Mouse (Mus musculus): ENCODE measurements around the gene Olfr533. TPM values are rescaled to one million over a fixed set of nuclear protein-coding genes. Genes with fewer than 3 reads are reported as not detected.
"Not testable (repeated sequence)": the region's sequence is repeated elsewhere in the genome, so short reads cannot be mapped to it uniquely, and the experiment has no call there.

The Olfr533 gene
- not detected in 2 replicates for polyA plus RNA-seq (2016; fragmentation: Nextera tagmentation; extraction: Ambion mirVana)

- H3K4me3 ChIP-seq; H3K27me3 ChIP-seq (replicated peaks); H3K9ac ChIP-seq; H3K9me3 ChIP-seq (replicated peaks); ATAC-seq; H3K27ac ChIP-seq; H3K4me2 ChIP-seq; H3K4me1 ChIP-seq; H3K36me3 ChIP-seq: not testable (repeated sequence)
- WGBS (ENCODE audit: insufficient replicate concordance) = no CpG with 5 or more reads among the region's 1 CpGs
Measured at GRCm38 (mm10) chr7:140463070-140463469, at the start of gene Olfr533. Olfr533 (plus strand) TSS chr7:140463370.

DNA sequence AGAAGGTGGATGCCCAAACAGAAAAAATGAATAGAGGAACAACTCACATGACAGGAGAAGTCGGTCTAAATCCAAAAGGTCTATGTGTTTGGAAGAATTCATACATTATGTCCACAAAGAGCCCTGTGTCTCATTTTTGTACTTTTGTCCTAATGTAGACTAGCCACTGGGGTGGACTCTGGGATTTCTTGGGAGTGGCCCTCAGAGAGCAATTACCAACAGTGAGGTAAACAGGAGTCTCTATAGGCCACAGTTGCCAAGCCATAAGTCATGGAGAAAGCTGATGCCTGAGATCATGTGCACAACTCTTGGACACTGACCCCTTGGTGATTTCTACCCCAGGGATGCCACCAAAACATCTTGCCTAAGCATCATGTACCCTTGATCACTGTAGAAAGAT lies 41.6 kb upstream of the Olfr533 start, which contains the start of gene Olfr532:
Olfr532 (minus strand) TSS at position 101 of the 400 bp plus-strand sequence.
- Histone ChIP-seq H3K4me1 (no peaks in the 10 kb centered on the region), H3K9ac (no peak within 1 kb of the TSS), H3K4me2 (no peak within 1 kb of the TSS), H3K36me3 (no peaks in the 10 kb centered on the region), H3K27me3 (replicated peaks) (no peaks in the 10 kb centered on the region), H3K4me3 (no peak within 1 kb of the TSS), H3K27ac (no peak within 1 kb of the TSS), H3K9me3 (replicated peaks) (no peaks in the 10 kb centered on the region)
- WGBS (ENCODE audit: insufficient replicate concordance) = 53% methylated on average over 1 of the region's 1 CpGs
- no peak for ATAC-seq

GRCm38 (mm10) chr7:140443141-140443540 lies 20.0 kb upstream of the Olfr533 start:
- no peak overlapping the region for H3K27ac ChIP-seq
- no peak overlapping the region for H3K9ac ChIP-seq
- H3K4me1 ChIP-seq = no peaks in the 10 kb centered on the region
- no peak for ATAC-seq
- H3K9me3 ChIP-seq (replicated peaks) = no peaks in the 10 kb centered on the region
- 58% methylated on average over 1 of the region's 1 CpGs for WGBS (ENCODE audit: insufficient replicate concordance)
- no peaks in the 10 kb centered on the region for H3K27me3 ChIP-seq (replicated peaks)
- no peak overlapping the region for H3K4me3 ChIP-seq
- H3K4me2 ChIP-seq = no peak overlapping the region
- H3K36me3 ChIP-seq = no peaks in the 10 kb centered on the region

DNA sequence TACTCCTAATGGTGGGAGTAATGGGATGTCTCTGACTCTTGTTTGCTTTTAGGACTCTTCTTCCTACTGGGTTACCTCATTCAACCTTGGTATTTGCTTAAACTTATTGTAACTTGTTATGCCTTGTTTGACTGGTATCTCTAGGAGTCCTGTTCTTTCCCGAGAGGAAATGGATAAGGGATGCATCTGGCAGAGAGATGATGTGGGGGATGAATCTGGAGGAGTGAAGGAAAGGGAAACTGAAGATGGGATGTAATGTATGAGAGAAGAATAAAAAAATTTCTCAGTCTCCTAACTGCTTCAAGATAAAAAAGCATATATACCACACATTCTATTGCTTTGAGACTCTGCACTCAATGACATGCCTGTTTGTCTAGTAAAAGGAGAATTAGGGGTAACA lies 14.7 kb downstream of the Olfr533 start:
- H3K4me3 ChIP-seq = no peak overlapping the region
- no peaks in the 10 kb centered on the region for H3K36me3 ChIP-seq
- WGBS (ENCODE audit: insufficient replicate concordance) = 37% methylated on average over 1 of the region's 1 CpGs
- no peaks in the 10 kb centered on the region for H3K27me3 ChIP-seq (replicated peaks)
- 0 out of 2 replicates have a peak, but pooled peaks cover 5% of the 10 kb centered on the region for H3K9me3 ChIP-seq (replicated peaks)
- H3K4me1 ChIP-seq = no peaks in the 10 kb centered on the region
- no peak overlapping the region for H3K27ac ChIP-seq
- H3K4me2 ChIP-seq = no peak overlapping the region
- ATAC-seq = no peak
- H3K9ac ChIP-seq = no peak overlapping the region

- 69% methylated on average over 1 of the region's 1 CpGs for WGBS (ENCODE audit: insufficient replicate concordance)
Measured at GRCm38 (mm10) chr7:140478733-140479132, 15.6 kb downstream of the Olfr533 start.

GRCm38 (mm10) chr7:140483916-140484315 lies 20.7 kb downstream of the Olfr533 start, which contains the start of gene Olfr535:
Olfr535 (plus strand) TSS chr7:140484216.
- H3K4me2 ChIP-seq = no peak within 1 kb of the TSS
- no peaks in the 10 kb centered on the region for H3K27me3 ChIP-seq (replicated peaks)
- no peak for ATAC-seq
- no peaks in the 10 kb centered on the region for H3K9me3 ChIP-seq (replicated peaks)
- no peak within 1 kb of the TSS for H3K4me3 ChIP-seq
- no peaks in the 10 kb centered on the region for H3K4me1 ChIP-seq
- no peak within 1 kb of the TSS for H3K9ac ChIP-seq
- WGBS (ENCODE audit: insufficient replicate concordance) = 61% methylated on average over 1 of the region's 1 CpGs
- no peaks in the 10 kb centered on the region for H3K36me3 ChIP-seq
- H3K27ac ChIP-seq = no peak within 1 kb of the TSS

More at GRCm38 (mm10) chr7:140478733-140479132, 15.6 kb downstream of the Olfr533 start:
- Histone ChIP-seq H3K4me1 (no peaks in the 10 kb centered on the region), H3K27ac (no peak overlapping the region), H3K4me2 (no peak overlapping the region), H3K36me3 (no peaks in the 10 kb centered on the region), H3K4me3 (no peak overlapping the region), H3K9ac (no peak overlapping the region), H3K27me3 (replicated peaks) (no peaks in the 10 kb centered on the region), H3K9me3 (replicated peaks) (0 out of 2 replicates have a peak, but pooled peaks cover 5% of the 10 kb centered on the region)
- no peak for ATAC-seq

DNA sequence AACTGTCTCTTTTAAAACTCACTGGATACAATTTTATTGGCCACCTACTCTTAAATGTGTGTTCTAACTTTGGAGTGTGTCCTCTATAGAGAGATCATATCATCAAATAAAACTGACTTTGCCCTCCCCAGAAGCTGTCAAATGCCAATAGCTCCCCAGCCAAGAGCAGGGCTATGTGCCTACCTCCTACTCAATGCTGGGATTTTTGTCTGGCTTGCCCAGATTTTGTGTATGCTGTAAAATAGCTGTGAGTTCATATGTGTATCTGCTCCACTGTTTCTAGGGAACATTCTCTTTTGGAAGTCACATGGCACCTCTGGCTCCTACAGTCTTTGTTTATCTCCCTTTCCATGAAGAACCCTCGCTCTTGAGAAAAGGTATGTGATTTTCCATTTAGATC lies 25.8 kb downstream of the Olfr533 start:
- Histone ChIP-seq H3K4me3 (no peak overlapping the region), H3K4me1 (no peaks in the 10 kb centered on the region), H3K36me3 (no peaks in the 10 kb centered on the region), H3K9ac (no peak overlapping the region), H3K27me3 (replicated peaks) (no peaks in the 10 kb centered on the region), H3K27ac (no peak overlapping the region), H3K9me3 (replicated peaks) (no peaks in the 10 kb centered on the region), H3K4me2 (no peak overlapping the region)
- no peak for ATAC-seq
- 63% methylated on average over 1 of the region's 1 CpGs for WGBS (ENCODE audit: insufficient replicate concordance)

DNA sequence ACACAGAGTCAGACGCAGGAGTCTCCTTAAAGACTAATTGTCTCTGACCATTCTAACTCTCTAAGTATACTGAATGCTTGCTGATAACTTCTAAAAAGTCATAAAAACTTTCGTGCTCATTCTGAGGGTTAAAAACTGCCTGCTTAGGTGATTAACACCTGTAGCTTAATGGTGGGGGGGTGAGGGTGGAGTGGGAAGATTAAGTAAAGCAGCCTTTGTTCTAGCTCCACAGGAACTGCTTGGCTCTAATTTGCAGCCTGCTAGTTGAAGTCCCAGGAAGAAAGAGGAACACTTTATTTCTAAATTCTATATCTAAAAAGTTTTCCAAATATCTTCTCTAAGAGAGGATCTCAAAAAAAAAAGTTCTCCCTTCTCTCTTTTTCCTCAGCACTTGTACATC lies 31.1 kb downstream of the Olfr533 start:
- Histone ChIP-seq H3K27ac (no peak overlapping the region), H3K4me2 (no peak overlapping the region), H3K9ac (no peak overlapping the region), H3K4me3 (no peak overlapping the region), H3K4me1 (no peaks in the 10 kb centered on the region), H3K36me3 (no peaks in the 10 kb centered on the region), H3K9me3 (replicated peaks) (no peaks in the 10 kb centered on the region), H3K27me3 (replicated peaks) (no peaks in the 10 kb centered on the region)
- no peak for ATAC-seq
- WGBS (ENCODE audit: insufficient replicate concordance) = 34% methylated on average over 2 of the region's 2 CpGs

- H3K27ac ChIP-seq = no peak overlapping the region
Measured at GRCm38 (mm10) chr7:140494702-140495101, 31.5 kb downstream of the Olfr533 start.

DNA sequence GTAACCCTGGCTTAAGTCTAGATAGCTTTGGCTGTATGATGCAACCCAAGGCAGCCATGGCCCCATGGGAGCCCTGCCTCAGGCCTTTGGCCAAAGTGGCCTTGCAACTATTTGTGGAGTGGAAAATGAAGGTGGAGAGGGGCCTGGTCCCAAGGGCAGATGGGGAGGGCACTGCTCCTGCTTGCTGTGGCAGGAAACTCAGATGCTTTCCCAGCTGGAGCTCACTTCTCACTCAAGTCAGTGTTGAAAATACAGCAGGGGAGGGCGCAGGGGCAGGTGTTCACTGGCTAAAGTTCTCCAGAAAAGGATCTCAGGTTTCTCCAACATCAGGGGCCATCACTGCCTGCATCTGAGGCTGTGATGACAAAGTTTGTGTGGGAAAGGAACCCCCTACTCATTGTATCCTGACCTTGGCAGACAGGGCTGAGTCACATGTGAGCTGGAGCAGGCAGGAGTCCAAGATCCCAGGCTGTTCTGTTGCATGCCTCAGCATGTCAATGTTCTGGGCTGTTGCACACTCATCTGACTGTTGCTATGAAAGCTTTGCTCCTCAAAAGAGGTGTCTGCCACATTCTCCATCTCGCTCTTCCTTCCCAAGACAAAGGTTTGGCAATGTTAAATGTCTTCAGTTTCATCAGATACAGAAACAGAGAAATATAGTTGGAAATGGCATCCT lies 44.3 kb downstream of the Olfr533 start, which contains the start of gene Olfr536:
Olfr536 (minus strand) TSS at position 51 of the 676 bp plus-strand sequence.
- not testable (repeated sequence) for H3K4me1 ChIP-seq; H3K27ac ChIP-seq; H3K36me3 ChIP-seq; H3K27me3 ChIP-seq (replicated peaks); ATAC-seq; H3K4me2 ChIP-seq; H3K9ac ChIP-seq; H3K4me3 ChIP-seq; H3K9me3 ChIP-seq (replicated peaks)
- 32% methylated on average over 2 of the region's 2 CpGs for WGBS (ENCODE audit: insufficient replicate concordance)

More at GRCm38 (mm10) chr7:140494702-140495101, 31.5 kb downstream of the Olfr533 start:
- Histone ChIP-seq H3K9me3 (replicated peaks) (no peaks in the 10 kb centered on the region), H3K4me2 (no peak overlapping the region), H3K4me3 (no peak overlapping the region), H3K36me3 (no peaks in the 10 kb centered on the region), H3K27me3 (replicated peaks) (no peaks in the 10 kb centered on the region), H3K4me1 (no peaks in the 10 kb centered on the region), H3K9ac (no peak overlapping the region)
- no peak for ATAC-seq
